Mouse (Mus musculus): ENCODE results near the gene Trappc6b. TPM values are rescaled to one million over a fixed set of nuclear protein-coding genes. Genes with fewer than 3 reads are reported as not detected.

Gene Trappc6b
- polyA plus RNA-seq, 1 experiment from 2014 or later: 164 TPM

GRCm38 (mm10) chr12:59039971-59040844, 21.1 kb downstream of the Trappc6b start:
- no peak overlapping the region for H3K9ac ChIP-seq (replicated peaks; ENCODE audit: low read depth, low read length)
- H3K36me3 ChIP-seq (ENCODE audit: control insufficient read depth, insufficient read depth): peaks cover 8% of the 10 kb centered on the region; the same call in 1 of the 2 replicates
- WGBS: 7% methylated on average over 23 of the region's 23 CpGs
- peak overlapping the region; percentile 23 for H3K4me2 ChIP-seq (ENCODE audit: low read length)
- no peaks in the 10 kb centered on the region for H3K27me3 ChIP-seq (replicated peaks; ENCODE audit: control insufficient read depth, insufficient read depth, low read length)
- H3K4me1 ChIP-seq (replicated peaks; ENCODE audit: control insufficient read depth, insufficient read depth, low read length): peaks cover 3% of the 10 kb centered on the region; the same call in 1 of the 2 replicates
- no peaks in the 10 kb centered on the region for H3K9me3 ChIP-seq (ENCODE audit: control insufficient read depth, low read length)
- peak; percentile 79 for ATAC-seq
- H3K27ac ChIP-seq (ENCODE audit: low read length): no peak overlapping the region
- H3K4me3 ChIP-seq (replicated peaks; ENCODE audit: low read length): no peak overlapping the region

GRCm38 (mm10) chr12:59039162-59039970, 21.9 kb downstream of the Trappc6b start:
- WGBS: 70% methylated on average over 10 of the region's 10 CpGs
- H3K27ac ChIP-seq (ENCODE audit: low read length): no peak overlapping the region
- no peaks in the 10 kb centered on the region for H3K27me3 ChIP-seq (replicated peaks; ENCODE audit: control insufficient read depth, insufficient read depth, low read length)
- peaks cover 8% of the 10 kb centered on the region; the same call in 1 of the 2 replicates for H3K36me3 ChIP-seq (ENCODE audit: control insufficient read depth, insufficient read depth)
- ATAC-seq: no peak; the same call in 1 of the 2 replicates
- no peak overlapping the region for H3K4me2 ChIP-seq (ENCODE audit: low read length)
- peaks cover 3% of the 10 kb centered on the region; the same call in 1 of the 2 replicates for H3K4me1 ChIP-seq (replicated peaks; ENCODE audit: control insufficient read depth, insufficient read depth, low read length)
- H3K9ac ChIP-seq (replicated peaks; ENCODE audit: low read depth, low read length): no peak overlapping the region
- H3K9me3 ChIP-seq (ENCODE audit: control insufficient read depth, low read length): no peaks in the 10 kb centered on the region
- H3K4me3 ChIP-seq (replicated peaks; ENCODE audit: low read length): no peak overlapping the region

- Histone ChIP-seq H3K9me3 (ENCODE audit: control insufficient read depth, low read length) (no peaks in the 10 kb centered on the region), H3K9ac (replicated peaks; ENCODE audit: low read depth, low read length) (no peak overlapping the region), H3K36me3 (ENCODE audit: control insufficient read depth, insufficient read depth) (peaks cover 2% of the 10 kb centered on the region; the same call in 1 of the 2 replicates), H3K4me3 (replicated peaks; ENCODE audit: low read length) (no peak overlapping the region), H3K27ac (ENCODE audit: low read length) (no peak overlapping the region), H3K4me2 (ENCODE audit: low read length) (no peak overlapping the region), H3K27me3 (replicated peaks; ENCODE audit: control insufficient read depth, insufficient read depth, low read length) (no peaks in the 10 kb centered on the region), H3K4me1 (replicated peaks; ENCODE audit: control insufficient read depth, insufficient read depth, low read length) (no peaks in the 10 kb centered on the region)
- no peak for ATAC-seq
- WGBS: 69% methylated on average over 5 of the region's 5 CpGs
Observed at GRCm38 (mm10) chr12:59032101-59032500, 29.2 kb downstream of the Trappc6b start.

GRCm38 (mm10) chr12:59021306-59021705, 40.0 kb downstream of the Trappc6b start:
- Histone ChIP-seq H3K9me3 (ENCODE audit: control insufficient read depth, low read length) (no peaks in the 10 kb centered on the region), H3K27ac (ENCODE audit: low read length) (no peak overlapping the region), H3K4me2 (ENCODE audit: low read length) (no peak overlapping the region), H3K36me3 (ENCODE audit: control insufficient read depth, insufficient read depth) (peaks cover 7% of the 10 kb centered on the region; the same call in 1 of the 2 replicates), H3K4me1 (replicated peaks; ENCODE audit: control insufficient read depth, insufficient read depth, low read length) (no peaks in the 10 kb centered on the region), H3K27me3 (replicated peaks; ENCODE audit: control insufficient read depth, insufficient read depth, low read length) (no peaks in the 10 kb centered on the region), H3K4me3 (replicated peaks; ENCODE audit: low read length) (no peak overlapping the region), H3K9ac (replicated peaks; ENCODE audit: low read depth, low read length) (no peak overlapping the region)
- 98% methylated on average over 4 of the region's 4 CpGs for whole genome bisulfite sequencing
- no peak for ATAC-seq

GRCm38 (mm10) chr12:59019891-59020290, 41.4 kb downstream of the Trappc6b start:
- no peak for ATAC-seq
- no peaks in the 10 kb centered on the region for H3K27me3 ChIP-seq (replicated peaks; ENCODE audit: control insufficient read depth, insufficient read depth, low read length)

GRCm38 (mm10) chr12:59017970-59018369, 43.3 kb downstream of the Trappc6b start:
- no peaks in the 10 kb centered on the region for H3K27me3 ChIP-seq (replicated peaks; ENCODE audit: control insufficient read depth, insufficient read depth, low read length)
- no peak overlapping the region for H3K4me2 ChIP-seq (ENCODE audit: low read length)
- no peaks in the 10 kb centered on the region; the same call in none of the 2 replicates for H3K4me1 ChIP-seq (replicated peaks; ENCODE audit: control insufficient read depth, insufficient read depth, low read length)
- no peak overlapping the region for H3K27ac ChIP-seq (ENCODE audit: low read length)
- H3K9me3 ChIP-seq (ENCODE audit: control insufficient read depth, low read length): no peaks in the 10 kb centered on the region
- peaks cover 4% of the 10 kb centered on the region; the same call in 1 of the 2 replicates for H3K36me3 ChIP-seq (ENCODE audit: control insufficient read depth, insufficient read depth)
- 95% methylated on average over 8 of the region's 8 CpGs for WGBS
- H3K9ac ChIP-seq (replicated peaks; ENCODE audit: low read depth, low read length): no peak overlapping the region
- no peak for ATAC-seq
- no peak overlapping the region for H3K4me3 ChIP-seq (replicated peaks; ENCODE audit: low read length)

More at GRCm38 (mm10) chr12:59019891-59020290, 41.4 kb downstream of the Trappc6b start:
- Histone ChIP-seq H3K36me3 (ENCODE audit: control insufficient read depth, insufficient read depth) (peaks cover 4% of the 10 kb centered on the region; the same call in 1 of the 2 replicates), H3K9me3 (ENCODE audit: control insufficient read depth, low read length) (no peaks in the 10 kb centered on the region), H3K9ac (replicated peaks; ENCODE audit: low read depth, low read length) (no peak overlapping the region), H3K27ac (ENCODE audit: low read length) (no peak overlapping the region), H3K4me3 (replicated peaks; ENCODE audit: low read length) (no peak overlapping the region), H3K4me2 (ENCODE audit: low read length) (no peak overlapping the region), H3K4me1 (replicated peaks; ENCODE audit: control insufficient read depth, insufficient read depth, low read length) (no peaks in the 10 kb centered on the region)
- 93% methylated on average over 2 of the region's 2 CpGs for WGBS

GRCm38 (mm10) chr12:59013234-59013633, 48.0 kb downstream of the Trappc6b start, which contains the start of gene Gemin2:
Gene Gemin2 (plus strand): TSS chr12:59013393.
- Histone ChIP-seq H3K4me2 (ENCODE audit: low read length) (peak within 1 kb of the TSS; percentile 82), H3K4me1 (replicated peaks; ENCODE audit: control insufficient read depth, insufficient read depth, low read length) (peaks cover 30% of the 10 kb centered on the region), H3K27ac (ENCODE audit: low read length) (peak within 1 kb of the TSS; percentile 67), H3K36me3 (ENCODE audit: control insufficient read depth, insufficient read depth) (no peaks in the 10 kb centered on the region), H3K9ac (replicated peaks; ENCODE audit: low read depth, low read length) (peak within 1 kb of the TSS; percentile 77), H3K9me3 (ENCODE audit: control insufficient read depth, low read length) (no peaks in the 10 kb centered on the region), H3K4me3 (replicated peaks; ENCODE audit: low read length) (peak within 1 kb of the TSS; percentile 94), H3K27me3 (replicated peaks; ENCODE audit: control insufficient read depth, insufficient read depth, low read length) (no peaks in the 10 kb centered on the region)
- peak; percentile 63 for ATAC-seq
- WGBS: under 1% methylated on average over 28 of the region's 28 CpGs

GRCm38 (mm10) chr12:59012710-59013091, 48.6 kb downstream of the Trappc6b start:
- H3K4me3 ChIP-seq (replicated peaks; ENCODE audit: low read length): peak overlapping the region; percentile 94
- H3K9me3 ChIP-seq (ENCODE audit: control insufficient read depth, low read length): no peaks in the 10 kb centered on the region
- no peaks in the 10 kb centered on the region for H3K27me3 ChIP-seq (replicated peaks; ENCODE audit: control insufficient read depth, insufficient read depth, low read length)
- WGBS: under 1% methylated on average over 7 of the region's 7 CpGs
- H3K36me3 ChIP-seq (ENCODE audit: control insufficient read depth, insufficient read depth): no peaks in the 10 kb centered on the region
- H3K4me2 ChIP-seq (ENCODE audit: low read length): peak overlapping the region; percentile 82
- ATAC-seq: no peak
- peaks cover 35% of the 10 kb centered on the region for H3K4me1 ChIP-seq (replicated peaks; ENCODE audit: control insufficient read depth, insufficient read depth, low read length)
- H3K27ac ChIP-seq (ENCODE audit: low read length): no peak overlapping the region; the same call in 1 of the 2 replicates
- H3K9ac ChIP-seq (replicated peaks; ENCODE audit: low read depth, low read length): 0 out of 2 replicates have a peak overlapping the region, but pooled peaks have one; percentile 25
